Mouse (Mus musculus) forebrain, embryonic 14.5 days (tissue): ENCODE measurements around the gene Slc38a9. TPM values are rescaled to one million over a fixed set of nuclear protein-coding genes. Genes with fewer than 3 reads are reported as not detected.

Source experiments
- ATAC-seq: fragments of 200-750 bp; cut with Nextera tagmentation; 2 replicates; pipeline ENCODE4 v1.8.0; 2017; ENCODE audit warnings: mild to moderate bottlenecking, moderate library complexity
- DNase-seq: peaks from one replicate; pipeline ENCODE4 v3.0.0-alpha.2; 2015; ENCODE audit warnings: low spot score
- H3K27ac ChIP-seq: fragments of 300-500 bp; sonication (generic); 2 replicates; pipeline ENCODE4 v1.5.1; 2014; ENCODE audit warnings: low read depth, mild to moderate bottlenecking, control low read depth, low read length, moderate library complexity
- H3K27me3 ChIP-seq: fragments of 300-500 bp; sonication (generic); replicated peaks from 2 replicates; pipeline ENCODE4 v1.6.1; 2014; ENCODE audit warnings: low read length, control low read depth, mixed read lengths; ENCODE audit not compliant: control insufficient read depth, insufficient read depth
- H3K36me3 ChIP-seq: fragments of 300-500 bp; sonication (generic); 2 replicates; pipeline ENCODE4 v1.6.1; 2014; ENCODE audit warnings: low read length, control low read depth; ENCODE audit not compliant: control insufficient read depth, insufficient read depth
- H3K4me1 ChIP-seq: fragments of 300-500 bp; sonication (generic); 2 replicates; pipeline ENCODE4 v1.6.1; 2014; ENCODE audit warnings: antibody characterized with exemption, low read length, control low read depth; ENCODE audit not compliant: control insufficient read depth, insufficient read depth
- H3K4me2 ChIP-seq: fragments of 300-500 bp; sonication (generic); 2 replicates; pipeline ENCODE4 v1.6.1; 2014; ENCODE audit warnings: mild to moderate bottlenecking, control low read depth, low read length
- H3K4me3 ChIP-seq: fragments of 300-500 bp; sonication (generic); 2 replicates; pipeline ENCODE4 v1.5.1; 2014; ENCODE audit warnings: low read depth, low read length, control low read depth
- H3K9ac ChIP-seq: fragments of 300-500 bp; sonication (generic); 2 replicates; pipeline ENCODE4 v1.6.1; 2014; ENCODE audit warnings: mild to moderate bottlenecking, low read length, control low read depth, moderate library complexity
- H3K9me3 ChIP-seq: fragments of 300-500 bp; sonication (generic); replicated peaks from 2 replicates; pipeline ENCODE4 v1.6.1; 2016; ENCODE audit warnings: low read length, control low read depth, mixed read lengths; ENCODE audit not compliant: control insufficient read depth
- WGBS: fragments of 180-500 bp; shearing (Covaris S2); extraction: QIAGEN DNeasy Blood & Tissue Kit; methylation state at CpG from one replicate; pipeline ENCODE4 v1.1.7; 2014; 5-methylcytosine and 5-hydroxymethylcytosine counted together
- polyA plus RNA-seq: library from polyadenylated mRNA; unstranded; fragments of >200 nt; fragmentation: Nextera tagmentation; extraction: Ambion mirVana; gene quantifications from 2 replicates; pipeline ENCODE4 v1.2.1, GENCODE M21; 2014

The Slc38a9 gene
- polyA plus RNA-seq, 1 experiment from 2014 or later, result 16.8 TPM

GRCm38 (mm10) chr13:112757395-112757794 lies 96.8 kb downstream of the Slc38a9 start:
- 90% methylated on average over 9 of the region's 9 CpGs for WGBS
- Histone ChIP-seq H3K4me3 (no peak overlapping the region), H3K4me1 (no peaks in the 10 kb centered on the region), H3K36me3 (no peaks in the 10 kb centered on the region), H3K9ac (no peak overlapping the region), H3K27me3 (no peaks in the 10 kb centered on the region), H3K27ac (no peak overlapping the region), H3K4me2 (no peak overlapping the region), H3K9me3 (no peaks in the 10 kb centered on the region)
- ATAC-seq (no peak), DNase-seq (no peak)

DNA sequence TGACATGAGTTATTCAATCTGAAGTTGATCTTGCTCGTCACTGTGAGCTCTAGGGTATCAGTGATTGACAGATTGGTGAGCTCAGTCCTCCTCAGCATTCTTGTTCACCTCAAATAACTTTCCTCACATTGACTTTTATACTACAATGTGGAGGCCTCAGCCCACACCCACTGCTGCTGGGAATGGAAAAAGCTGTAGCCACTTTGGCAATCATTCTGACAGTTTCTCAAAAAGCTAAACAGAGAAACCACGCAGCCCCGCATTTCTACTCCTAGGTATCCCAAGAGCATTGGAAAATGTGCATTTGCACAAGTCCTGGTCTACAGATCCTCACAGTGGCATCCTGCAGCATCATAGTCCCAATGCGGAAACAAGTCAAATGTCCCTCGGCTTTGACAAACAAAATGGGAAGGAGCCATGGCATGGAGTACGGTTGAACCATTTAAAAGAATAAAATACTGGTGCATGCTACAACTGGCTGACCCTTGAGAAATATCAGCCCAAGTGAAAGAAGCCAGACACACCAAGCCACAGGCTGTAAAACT lies 98.1 kb downstream of the Slc38a9 start:
- no peak overlapping the region for H3K4me3 ChIP-seq
- no peak overlapping the region for H3K4me2 ChIP-seq
- H3K27ac ChIP-seq, result no peak overlapping the region
- DNase-seq, result no peak
- H3K9ac ChIP-seq, result no peak overlapping the region
- no peaks in the 10 kb centered on the region for H3K36me3 ChIP-seq
- H3K9me3 ChIP-seq, result no peaks in the 10 kb centered on the region
- H3K4me1 ChIP-seq, result no peaks in the 10 kb centered on the region
- no peaks in the 10 kb centered on the region for H3K27me3 ChIP-seq
- no peak for ATAC-seq
- 84% methylated on average over 6 of the region's 6 CpGs for WGBS

DNA sequence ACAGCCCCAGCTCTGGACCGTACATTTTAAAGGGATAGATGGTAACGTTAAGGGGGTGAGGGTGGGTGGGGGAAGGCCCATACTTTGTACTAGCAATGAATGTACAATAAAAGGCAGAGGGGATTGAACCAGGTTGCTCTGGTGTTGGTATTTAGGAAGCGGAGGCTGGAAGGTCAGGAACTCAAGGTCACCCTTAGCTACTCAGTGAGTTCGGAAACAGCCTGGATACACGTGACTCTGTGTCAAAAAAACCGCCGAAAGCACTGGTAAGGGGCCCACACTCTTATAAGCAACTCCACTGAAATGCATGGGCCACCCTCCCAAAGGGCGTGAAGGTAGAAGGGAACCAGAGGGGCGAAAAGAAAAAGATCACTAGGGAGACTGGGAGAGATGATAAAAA lies 98.8 kb downstream of the Slc38a9 start:
- no peak overlapping the region for H3K9ac ChIP-seq
- no peak overlapping the region for H3K4me2 ChIP-seq
- no peaks in the 10 kb centered on the region for H3K36me3 ChIP-seq
- H3K4me3 ChIP-seq, result no peak overlapping the region
- no peaks in the 10 kb centered on the region for H3K27me3 ChIP-seq
- ATAC-seq (no peak), DNase-seq (no peak)
- 82% methylated on average over 9 of the region's 9 CpGs for WGBS
- H3K9me3 ChIP-seq, result no peaks in the 10 kb centered on the region
- H3K27ac ChIP-seq, result no peak overlapping the region
- H3K4me1 ChIP-seq, result no peaks in the 10 kb centered on the region

DNA sequence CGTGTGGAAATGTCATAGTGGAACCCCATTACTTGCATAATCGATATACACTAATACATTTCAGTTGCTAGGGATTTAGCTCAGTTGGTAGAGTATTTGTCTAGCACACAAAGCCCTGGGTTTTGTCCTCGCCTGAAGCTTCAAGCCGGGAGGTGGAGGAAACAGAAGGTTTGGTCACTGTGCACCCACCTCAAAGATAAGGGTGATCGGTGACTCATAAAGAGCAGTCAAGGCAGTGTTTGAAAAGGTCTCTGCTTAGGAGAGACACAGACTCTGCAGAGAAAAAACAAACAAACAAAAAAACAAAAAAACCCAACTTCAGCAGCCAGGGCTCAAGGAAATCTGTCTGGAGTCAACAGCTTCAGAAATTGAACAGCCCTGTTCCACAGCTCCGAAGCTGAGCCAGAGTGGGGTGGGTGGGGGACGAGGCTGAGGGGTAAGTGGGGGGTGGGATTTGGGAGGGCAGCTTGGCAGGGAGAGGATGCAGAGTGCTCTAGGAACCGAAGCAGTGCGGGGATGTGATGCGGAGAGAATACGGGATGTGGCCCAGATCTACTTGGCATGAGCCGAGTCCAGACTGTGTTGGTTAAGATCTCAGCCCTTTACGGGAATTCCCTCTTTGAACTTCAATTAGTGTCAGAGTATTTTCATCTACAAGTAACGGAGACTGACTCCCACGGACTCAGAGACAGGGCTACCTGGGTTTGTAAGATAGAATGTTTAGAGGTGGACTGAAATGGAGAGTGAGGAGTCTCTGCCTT lies 99.4 kb downstream of the Slc38a9 start:
- WGBS, result 76% methylated on average over 15 of the region's 15 CpGs
- Histone ChIP-seq H3K9me3 (no peaks in the 10 kb centered on the region), H3K4me3 (no peak overlapping the region), H3K4me1 (no peaks in the 10 kb centered on the region), H3K27ac (no peak overlapping the region), H3K4me2 (no peak overlapping the region), H3K9ac (no peak overlapping the region), H3K27me3 (no peaks in the 10 kb centered on the region), H3K36me3 (no peaks in the 10 kb centered on the region)
- ATAC-seq (no peak), DNase-seq (peak; percentile 10)

DNA sequence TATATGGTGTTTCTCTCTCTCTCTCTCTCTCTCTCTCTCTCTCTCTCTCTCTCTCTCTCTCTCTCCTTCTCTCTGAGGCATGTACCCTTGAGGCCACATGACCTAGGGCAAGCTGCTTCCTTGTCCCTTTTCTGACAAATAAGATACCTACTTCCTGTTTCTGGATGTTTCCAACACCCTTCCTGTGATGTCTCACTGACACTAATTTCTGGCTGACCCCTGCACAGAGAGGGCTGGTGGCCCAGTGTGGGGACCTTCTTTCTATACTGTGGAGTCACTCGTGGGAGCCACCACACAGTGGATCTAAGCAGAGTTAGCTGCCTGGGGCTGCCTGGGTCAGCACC lies 100.0 kb downstream of the Slc38a9 start:
- H3K36me3 ChIP-seq, result no peaks in the 10 kb centered on the region
- H3K27me3 ChIP-seq, result no peaks in the 10 kb centered on the region
- H3K4me2 ChIP-seq, result no peak overlapping the region
- 67% methylated on average over 1 of the region's 1 CpGs for WGBS
- ATAC-seq (no peak), DNase-seq (no peak)
- no peaks in the 10 kb centered on the region for H3K9me3 ChIP-seq
- no peak overlapping the region for H3K4me3 ChIP-seq
- no peak overlapping the region for H3K9ac ChIP-seq
- no peak overlapping the region for H3K27ac ChIP-seq
- no peaks in the 10 kb centered on the region for H3K4me1 ChIP-seq

- 66% methylated on average over 1 of the region's 1 CpGs for WGBS
- Histone ChIP-seq H3K27me3 (no peaks in the 10 kb centered on the region), H3K4me3 (no peak overlapping the region), H3K36me3 (no peaks in the 10 kb centered on the region), H3K9me3 (peaks cover 4% of the 10 kb centered on the region; the same call in 1 of the 2 replicates), H3K27ac (no peak overlapping the region), H3K4me2 (no peak overlapping the region), H3K9ac (no peak overlapping the region), H3K4me1 (no peaks in the 10 kb centered on the region)
- ATAC-seq (no peak), DNase-seq (no peak)
These were observed 101.2 kb downstream of the Slc38a9 start for GRCm38 (mm10) chr13:112761787-112762186.

- H3K9me3 ChIP-seq, result peaks cover 11% of the 10 kb centered on the region; the same call in 1 of the 2 replicates
- no peak overlapping the region for H3K27ac ChIP-seq
- 87% methylated on average over 4 of the region's 4 CpGs for WGBS
- ATAC-seq, result no peak
- DNase-seq, result no peak
- no peaks in the 10 kb centered on the region for H3K4me1 ChIP-seq
- no peaks in the 10 kb centered on the region for H3K36me3 ChIP-seq
- H3K4me3 ChIP-seq, result no peak overlapping the region
- no peaks in the 10 kb centered on the region for H3K27me3 ChIP-seq
- H3K9ac ChIP-seq, result no peak overlapping the region
- no peak overlapping the region for H3K4me2 ChIP-seq
These were observed 102.0 kb downstream of the Slc38a9 start for GRCm38 (mm10) chr13:112762548-112762947.

- Histone ChIP-seq H3K4me1 (no peaks in the 10 kb centered on the region), H3K9me3 (peaks cover 11% of the 10 kb centered on the region; the same call in 1 of the 2 replicates), H3K27me3 (no peaks in the 10 kb centered on the region), H3K27ac (no peak overlapping the region), H3K4me3 (no peak overlapping the region), H3K9ac (no peak overlapping the region), H3K36me3 (no peaks in the 10 kb centered on the region), H3K4me2 (no peak overlapping the region)
- WGBS, result 88% methylated on average over 10 of the region's 10 CpGs
- no peak for ATAC-seq
- no peak for DNase-seq
These were observed 103.1 kb downstream of the Slc38a9 start for GRCm38 (mm10) chr13:112763531-112764091.

DNA sequence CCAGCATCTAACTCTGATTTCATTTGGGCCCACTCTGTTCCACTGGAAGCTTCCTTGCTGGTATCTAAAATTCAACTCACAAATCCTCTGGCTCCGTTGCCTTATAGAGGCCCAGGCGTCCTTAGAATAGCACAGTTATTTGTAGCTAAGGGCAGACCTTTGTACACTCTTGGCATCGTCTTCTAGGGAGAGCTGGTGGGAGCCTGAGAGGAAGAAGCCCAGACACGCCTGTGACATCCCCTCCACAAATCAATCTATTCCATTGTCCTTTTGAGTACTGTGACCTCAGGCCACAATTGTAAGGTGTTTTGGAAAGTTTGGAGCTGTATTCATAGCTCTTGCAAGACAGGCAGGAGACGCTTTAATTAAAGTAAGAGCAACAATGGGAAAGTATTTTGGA lies 104.0 kb downstream of the Slc38a9 start:
- no peak for DNase-seq
- no peak for ATAC-seq
- 88% methylated on average over 5 of the region's 5 CpGs for WGBS

More for the DNA sequence above, 104.0 kb downstream of the Slc38a9 start:
- no peak overlapping the region for H3K4me2 ChIP-seq
- H3K27me3 ChIP-seq, result no peaks in the 10 kb centered on the region
- H3K36me3 ChIP-seq, result no peaks in the 10 kb centered on the region
- no peak overlapping the region for H3K9ac ChIP-seq
- peaks cover 11% of the 10 kb centered on the region; the same call in 1 of the 2 replicates for H3K9me3 ChIP-seq
- H3K4me1 ChIP-seq, result no peaks in the 10 kb centered on the region
- H3K27ac ChIP-seq, result no peak overlapping the region
- no peak overlapping the region for H3K4me3 ChIP-seq
